In the genomic region with DNA sequence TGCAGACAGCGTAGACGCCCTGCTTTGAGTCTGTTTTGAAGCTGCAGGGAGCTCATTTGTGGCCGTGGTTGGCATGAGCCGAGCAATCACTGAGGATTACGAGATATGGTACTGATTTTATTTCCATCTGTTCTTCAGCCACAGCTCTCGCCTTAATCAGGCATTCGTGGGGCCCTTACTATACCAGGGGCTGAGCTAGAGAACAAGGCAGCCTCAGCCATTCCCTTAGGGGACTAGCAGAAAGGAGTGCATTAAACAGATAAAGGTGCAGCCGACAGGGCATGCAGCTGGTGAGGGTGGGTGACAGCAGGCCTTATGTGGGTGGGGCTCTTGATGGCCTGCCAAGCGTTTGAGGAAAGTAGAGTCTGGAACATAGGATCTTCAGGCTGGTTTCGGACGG, we compare ENCODE assay signal across 17 mouse cellular contexts. TPM values are rescaled to one million over a fixed set of nuclear protein-coding genes. Genes with fewer than 3 reads are reported as not detected.
DNase-seq lines count a peak whose midpoint lies in the region; ATAC-seq lines count a peak whose summit lies in the region.
"Had no signal": no experiment of that assay in that cellular context is flagged by ENCODE, and none has a peak within 500 bp of the region (broad histone marks: within the 10 kb centered on the region; RNA-seq: fewer than 3 reads in every experiment).

No protein-coding gene starts in this region.

- no peaks in the 10 kb centered on the region for H3K9me3 ChIP-seq in hindbrain, embryonic 10.5 days
- H3K9me3 ChIP-seq in hindbrain, embryonic 16.5 days (ENCODE audit: control insufficient read depth, low read length) = no peaks in the 10 kb centered on the region
- no peaks in the 10 kb centered on the region for H3K9me3 ChIP-seq in embryonic facial prominence, embryonic 11.5 days (replicated peaks; ENCODE audit: control insufficient read depth, low read length)
- no peaks in the 10 kb centered on the region for H3K9me3 ChIP-seq in limb, embryonic 10.5 days (replicated peaks)
- H3K9me3 ChIP-seq: heart, embryonic 13.5 days had no signal

- ATAC-seq in hindbrain, embryonic 16.5 days = no peak
- peak; percentile 81 for ATAC-seq in embryonic facial prominence, embryonic 11.5 days (replicated peaks; ENCODE audit: insufficient number of reproducible peaks, low FRiP score, low TSS enrichment, low read depth)
- ATAC-seq: CD4-positive, CD25-positive, alpha-beta regulatory T cell, adult 4 months; Patski had no signal

- H3K4me1 ChIP-seq in hindbrain, embryonic 10.5 days (replicated peaks) = peaks cover 56% of the 10 kb centered on the region
- peaks cover 14% of the 10 kb centered on the region; the same call in 1 of the 2 replicates for H3K4me1 ChIP-seq in hindbrain, embryonic 16.5 days (ENCODE audit: control insufficient read depth, insufficient read depth, low read depth, low read length)
- H3K4me1 ChIP-seq in embryonic facial prominence, embryonic 11.5 days (ENCODE audit: control insufficient read depth, insufficient read depth, low read length) = peaks cover 18% of the 10 kb centered on the region
- peaks cover 57% of the 10 kb centered on the region for H3K4me1 ChIP-seq in limb, embryonic 10.5 days

- DNase-seq in hindbrain, embryonic 10.5 days (ENCODE audit: low spot score) = no peak
- peak; percentile 73 for DNase-seq in MEL-GATA-1-ER (ENCODE audit: extremely low read depth, low read depth)
- peak; percentile 65 for DNase-seq in embryonic facial prominence, embryonic 11.5 days (ENCODE audit: low spot score)
- DNase-seq in limb, embryonic 10.5 days (ENCODE audit: low spot score) = no peak
- no peak for DNase-seq in right cerebral cortex, adult 18-20 months
- DNase-seq in heart, postnatal 14 days = no peak
- DNase-seq in cerebellum, postnatal 36 days = no peak
- DNase-seq: adrenal gland, adult 2 months; cerebellum, postnatal 25 days; kidney, postnatal 14 days had no signal

- intact Hi-C loops in heart, postnatal 14 days (cut with DNase I) = no loop called here

- peak overlapping the region; percentile 65 for H3K27ac ChIP-seq in hindbrain, embryonic 10.5 days
- no peak overlapping the region for H3K27ac ChIP-seq in hindbrain, embryonic 16.5 days (ENCODE audit: low read depth, low read length)
- H3K27ac ChIP-seq in embryonic facial prominence, embryonic 11.5 days (replicated peaks; ENCODE audit: low read depth, low read length) = peak overlapping the region; percentile 78
- H3K27ac ChIP-seq in limb, embryonic 10.5 days = peak overlapping the region; percentile 90
- H3K27ac ChIP-seq: heart, embryonic 13.5 days; liver, embryonic 14.5 days had no signal

- no peak overlapping the region for H3K4me3 ChIP-seq in hindbrain, embryonic 10.5 days
- H3K4me3 ChIP-seq in hindbrain, embryonic 16.5 days (ENCODE audit: low read length) = no peak overlapping the region
- H3K4me3 ChIP-seq in embryonic facial prominence, embryonic 11.5 days (ENCODE audit: low read depth, low read length) = no peak overlapping the region
- H3K4me3 ChIP-seq in limb, embryonic 10.5 days = peak overlapping the region; percentile 37
- H3K4me3 ChIP-seq: erythroblast, embryonic 14.5 days; heart, embryonic 13.5 days; myocyte had no signal

- no peak overlapping the region for H3K4me2 ChIP-seq in hindbrain, embryonic 16.5 days (ENCODE audit: low read length)
- peak overlapping the region; percentile 30 for H3K4me2 ChIP-seq in embryonic facial prominence, embryonic 11.5 days (ENCODE audit: low read depth, low read length)
- H3K4me2 ChIP-seq: heart, embryonic 13.5 days had no signal

- H3K36me3 ChIP-seq in hindbrain, embryonic 10.5 days = no peaks in the 10 kb centered on the region
- no peaks in the 10 kb centered on the region for H3K36me3 ChIP-seq in hindbrain, embryonic 16.5 days (ENCODE audit: control insufficient read depth, insufficient read depth, low read length)
- H3K36me3 ChIP-seq in embryonic facial prominence, embryonic 11.5 days (replicated peaks; ENCODE audit: control insufficient read depth, insufficient read depth, low read depth, low read length) = peaks cover 3% of the 10 kb centered on the region; the same call in 1 of the 2 replicates
- peaks cover 38% of the 10 kb centered on the region for H3K36me3 ChIP-seq in limb, embryonic 10.5 days

- WGBS in hindbrain, embryonic 10.5 days = 61% methylated on average over 11 of the region's 11 CpGs
- 46% methylated on average over 11 of the region's 11 CpGs for WGBS in hindbrain, embryonic 16.5 days
- 33% methylated on average over 11 of the region's 11 CpGs for WGBS in embryonic facial prominence, embryonic 11.5 days
- WGBS in limb, embryonic 10.5 days = 27% methylated on average over 11 of the region's 11 CpGs

- H3K9ac ChIP-seq in hindbrain, embryonic 16.5 days (ENCODE audit: low read depth, low read length) = no peak overlapping the region
- H3K9ac ChIP-seq in embryonic facial prominence, embryonic 11.5 days (replicated peaks; ENCODE audit: low read length) = no peak overlapping the region
- H3K9ac ChIP-seq: heart, embryonic 13.5 days; liver, embryonic 14.5 days had no signal

- H3K27me3 ChIP-seq in hindbrain, embryonic 10.5 days (ENCODE audit: insufficient read depth, poor library complexity, severe bottlenecking) = no peaks in the 10 kb centered on the region
- no peaks in the 10 kb centered on the region for H3K27me3 ChIP-seq in hindbrain, embryonic 16.5 days (replicated peaks; ENCODE audit: control insufficient read depth, insufficient read depth, low read length)
- H3K27me3 ChIP-seq in embryonic facial prominence, embryonic 11.5 days (ENCODE audit: control insufficient read depth, insufficient read depth, low read length) = no peaks in the 10 kb centered on the region
- H3K27me3 ChIP-seq in limb, embryonic 10.5 days (ENCODE audit: low read depth, poor library complexity, severe bottlenecking) = no peaks in the 10 kb centered on the region

RNA-seq across cellular contexts. Expression of gene Fbln2, which starts 23.8 kb away (rescaled TPM):
- 28.5 and 32.2 TPM in 2 replicates for polyA plus RNA-seq in hindbrain, embryonic 10.5 days (2016; fragmentation: Nextera tagmentation; extraction: Ambion mirVana)
- polyA plus RNA-seq in hindbrain, embryonic 16.5 days (2015; fragmentation: Nextera tagmentation; extraction: Ambion mirVana) = 29.7 and 34.2 TPM in 2 replicates
- polyA plus RNA-seq in embryonic facial prominence, embryonic 11.5 days (2014; fragmentation: Nextera tagmentation; extraction: Ambion mirVana) = 61.9 and 76.6 TPM in 2 replicates
- polyA plus RNA-seq in limb, embryonic 10.5 days (2016; fragmentation: Nextera tagmentation; extraction: Ambion mirVana) = 61.9 and 101 TPM in 2 replicates
- 100 to 1,000 TPM; 112 to 127 TPM for total RNA-seq in heart, postnatal 14 days (2021)

Comparison
In these comparisons a context has a peak if more than half of its experiments do, and no peak if none do; other contexts are left out.
1. DNase-seq: peak in MEL-GATA-1-ER (single experiment) and embryonic facial prominence, embryonic 11.5 days (single experiment); none in hindbrain, embryonic 10.5 days (single experiment), limb, embryonic 10.5 days (single experiment), right cerebral cortex, adult 18-20 months (single experiment), heart, postnatal 14 days (0 of 2) and cerebellum, postnatal 36 days (0 of 2).